Mouse (Mus musculus): ENCODE results near the gene Taar6. TPM values are rescaled to one million over a fixed set of nuclear protein-coding genes. Genes with fewer than 3 reads are reported as not detected.

Taar6 gene
- polyA plus RNA-seq (2016; fragmentation: Nextera tagmentation; extraction: Ambion mirVana) = not detected in 2 replicates

DNA sequence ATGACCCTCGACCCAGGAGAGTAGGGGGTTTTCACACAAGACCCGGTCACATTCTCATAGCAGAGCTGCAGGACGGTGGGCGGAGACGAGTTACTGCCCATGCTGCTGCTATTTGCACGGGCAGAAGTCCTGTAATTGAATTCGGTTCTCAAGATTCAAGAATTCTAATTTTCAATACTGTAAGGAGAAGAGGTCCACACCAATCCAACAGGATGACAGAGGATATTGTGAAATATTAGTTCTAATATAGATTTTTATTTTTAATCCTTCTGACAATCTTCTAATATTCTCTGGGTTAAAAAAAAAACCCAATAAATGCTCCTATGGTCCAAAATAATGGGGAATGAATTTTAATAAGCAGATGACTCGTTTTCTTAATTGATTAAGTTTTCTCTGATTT lies at the start of gene Taar6:
Taar6 (minus strand) TSS at position 101 of the 400 bp plus-strand sequence.
- no peaks in the 10 kb centered on the region for H3K9me3 ChIP-seq
- WGBS = 86% methylated on average over 8 of the region's 8 CpGs

DNA sequence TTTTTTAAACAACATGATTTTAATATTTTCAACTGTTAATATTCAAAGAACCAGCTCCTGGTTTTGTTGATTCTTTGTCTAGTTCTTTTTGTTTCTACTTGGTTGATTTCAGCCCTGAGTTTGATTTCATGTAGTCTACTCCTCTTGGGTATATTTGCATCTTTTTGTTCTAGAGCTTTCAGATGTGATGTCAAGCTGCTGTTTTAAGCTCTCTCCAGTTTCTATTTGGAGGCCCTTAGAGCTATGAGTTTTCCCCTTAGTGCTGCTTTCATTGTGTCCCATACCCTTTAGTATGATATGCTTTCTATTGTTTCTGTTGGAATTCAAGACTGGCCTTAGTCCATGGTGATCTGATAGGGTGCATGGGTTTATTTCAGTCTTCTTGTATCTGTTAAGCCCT lies 45.9 kb upstream of the Taar6 start:
- no peak for ATAC-seq (ENCODE audit: low FRiP score)
- no peak overlapping the region for H3K9ac ChIP-seq
- no peak overlapping the region for H3K4me3 ChIP-seq (replicated peaks)
- no peaks in the 10 kb centered on the region for H3K36me3 ChIP-seq (replicated peaks)
- no peak overlapping the region for H3K27ac ChIP-seq
- H3K27me3 ChIP-seq = no peaks in the 10 kb centered on the region
- H3K4me1 ChIP-seq = no peaks in the 10 kb centered on the region
- H3K9me3 ChIP-seq = no peaks in the 10 kb centered on the region
- H3K4me2 ChIP-seq = no peak overlapping the region

More for the DNA sequence above, at the start of gene Taar6:
- Histone ChIP-seq H3K36me3 (replicated peaks) (no peaks in the 10 kb centered on the region), H3K4me2 (no peak within 1 kb of the TSS), H3K4me3 (replicated peaks) (no peak within 1 kb of the TSS), H3K9ac (no peak within 1 kb of the TSS), H3K4me1 (no peaks in the 10 kb centered on the region), H3K27ac (no peak within 1 kb of the TSS), H3K27me3 (no peaks in the 10 kb centered on the region)
- no peak for ATAC-seq (ENCODE audit: low FRiP score)

DNA sequence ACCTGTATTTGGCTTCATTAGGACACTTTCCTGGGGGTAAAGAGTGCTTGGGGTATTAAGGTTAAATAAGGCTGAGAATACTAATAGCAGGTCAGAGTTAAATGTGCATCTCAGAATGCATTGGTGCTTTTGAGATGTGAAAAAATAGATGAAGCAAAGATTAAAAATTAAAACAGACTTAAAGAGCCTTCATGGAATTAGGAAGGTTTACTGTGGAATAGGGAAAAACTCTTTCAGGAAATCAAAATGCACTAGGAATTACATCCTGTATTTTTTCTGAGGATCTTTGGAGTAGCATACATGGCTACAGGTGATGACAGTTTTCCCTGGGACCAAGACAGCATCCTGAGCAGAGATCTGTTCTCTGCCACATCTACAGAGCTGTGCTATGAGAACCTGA lies 41.5 kb upstream of the Taar6 start, which contains the start of gene Taar7d:
Taar7d (plus strand) TSS at position 301 of the 400 bp plus-strand sequence.
- Histone ChIP-seq H3K4me3 (replicated peaks) (no peak within 1 kb of the TSS), H3K9me3 (no peaks in the 10 kb centered on the region), H3K27me3 (no peaks in the 10 kb centered on the region), H3K9ac (no peak within 1 kb of the TSS), H3K36me3 (replicated peaks) (no peaks in the 10 kb centered on the region), H3K4me1 (no peaks in the 10 kb centered on the region), H3K27ac (no peak within 1 kb of the TSS), H3K4me2 (no peak within 1 kb of the TSS)
- no peak for ATAC-seq (ENCODE audit: low FRiP score)

DNA sequence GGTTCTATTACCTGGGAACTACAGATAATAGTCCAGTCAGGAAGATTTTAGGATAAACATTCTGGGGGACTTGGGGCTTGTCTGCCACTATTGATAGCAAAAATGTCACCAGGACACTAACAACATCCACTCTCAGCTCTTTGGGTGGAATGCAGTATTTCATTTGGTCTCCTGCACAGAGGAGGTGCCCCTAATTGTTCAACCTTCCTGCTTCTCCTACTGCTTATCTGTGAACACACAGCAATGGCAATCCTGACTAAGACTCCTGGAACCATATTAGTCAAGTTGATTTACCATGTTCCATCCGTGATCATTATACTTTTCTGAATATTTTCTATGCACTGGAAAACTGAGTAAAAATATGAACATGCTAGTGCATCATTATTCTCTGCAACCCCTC lies 22.7 kb upstream of the Taar6 start:
- no peak overlapping the region for H3K27ac ChIP-seq
- no peak overlapping the region for H3K4me3 ChIP-seq (replicated peaks)
- H3K9ac ChIP-seq = no peak overlapping the region
- 89% methylated on average over 1 of the region's 1 CpGs for WGBS
- no peaks in the 10 kb centered on the region for H3K27me3 ChIP-seq
- no peak overlapping the region for H3K4me2 ChIP-seq
- no peaks in the 10 kb centered on the region for H3K9me3 ChIP-seq
- ATAC-seq (ENCODE audit: low FRiP score) = no peak
- H3K36me3 ChIP-seq (replicated peaks) = no peaks in the 10 kb centered on the region
- no peaks in the 10 kb centered on the region for H3K4me1 ChIP-seq

DNA sequence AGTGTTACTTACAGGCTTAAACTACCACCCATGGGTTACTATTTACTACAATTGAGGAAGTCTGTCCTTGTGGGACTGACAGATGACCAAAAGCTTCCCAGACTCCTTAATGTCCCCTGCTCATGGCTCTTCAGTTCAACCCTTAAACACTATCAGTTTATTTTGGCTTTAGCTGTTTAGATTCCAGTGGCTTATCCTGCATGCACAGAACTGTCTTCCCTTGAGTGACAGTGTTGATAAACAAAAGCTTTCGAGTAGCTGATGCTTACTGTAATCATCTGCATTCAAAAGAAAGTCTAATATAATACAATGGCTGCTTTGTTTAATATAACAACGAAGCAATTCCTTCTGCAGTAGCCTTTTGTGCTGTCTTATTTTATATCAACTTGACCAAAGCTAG lies 21.6 kb upstream of the Taar6 start:
- no peak overlapping the region for H3K4me3 ChIP-seq (replicated peaks)
- H3K36me3 ChIP-seq (replicated peaks) = no peaks in the 10 kb centered on the region
- H3K4me2 ChIP-seq = no peak overlapping the region
- no peaks in the 10 kb centered on the region for H3K4me1 ChIP-seq
- no peak overlapping the region for H3K27ac ChIP-seq
- no peaks in the 10 kb centered on the region for H3K27me3 ChIP-seq
- ATAC-seq (ENCODE audit: low FRiP score) = no peak
- H3K9ac ChIP-seq = no peak overlapping the region
- 53% methylated on average over 2 of the region's 2 CpGs for WGBS
- H3K9me3 ChIP-seq = no peaks in the 10 kb centered on the region

DNA sequence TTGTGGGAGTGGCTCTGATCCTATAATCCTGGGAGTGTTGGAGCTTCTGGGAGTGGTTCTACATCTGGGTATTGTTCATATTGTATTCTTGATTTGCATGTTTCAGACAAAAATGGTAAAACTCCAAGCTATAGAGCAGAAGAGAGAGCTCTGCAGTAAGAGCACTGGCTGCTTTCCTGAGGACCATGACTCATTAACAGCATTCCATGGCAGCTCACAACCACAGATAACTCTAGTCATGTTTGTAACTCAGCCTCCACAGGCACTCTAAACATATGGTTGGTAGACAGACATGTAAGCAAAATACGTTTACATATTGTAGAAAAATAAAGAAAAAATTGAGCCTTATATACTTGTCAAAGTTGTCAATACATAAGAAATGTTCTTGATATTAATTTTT lies 21.0 kb upstream of the Taar6 start:
- WGBS = 83% methylated on average over 1 of the region's 1 CpGs
- Histone ChIP-seq H3K9me3 (no peaks in the 10 kb centered on the region), H3K36me3 (replicated peaks) (no peaks in the 10 kb centered on the region), H3K4me2 (no peak overlapping the region), H3K27ac (no peak overlapping the region), H3K4me1 (no peaks in the 10 kb centered on the region), H3K9ac (no peak overlapping the region), H3K4me3 (replicated peaks) (no peak overlapping the region), H3K27me3 (no peaks in the 10 kb centered on the region)
- ATAC-seq (ENCODE audit: low FRiP score) = no peak

DNA sequence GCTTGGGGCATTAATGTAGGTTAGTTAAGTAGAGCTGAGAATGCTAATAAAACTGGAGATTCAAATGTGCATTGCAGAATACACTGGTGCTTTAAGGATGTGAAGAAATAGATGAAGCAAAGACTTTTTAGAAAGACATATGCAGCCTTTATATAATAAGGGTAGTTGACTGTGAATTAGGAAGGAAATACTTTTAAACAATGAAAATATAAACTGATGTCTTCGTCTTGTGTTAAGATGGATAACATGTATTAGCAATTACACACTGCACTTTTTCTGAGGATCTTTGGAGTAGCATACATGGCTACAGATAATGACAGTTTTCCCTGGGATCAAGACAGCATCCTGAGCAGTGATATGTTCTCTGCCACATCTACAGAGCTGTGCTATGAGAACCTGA lies 14.2 kb upstream of the Taar6 start, which contains the start of gene Taar7b:
Taar7b (plus strand) TSS at position 301 of the 400 bp plus-strand sequence.
- no peak for ATAC-seq (ENCODE audit: low FRiP score)
- 89% methylated on average over 1 of the region's 1 CpGs for WGBS
- Histone ChIP-seq H3K4me2 (no peak within 1 kb of the TSS), H3K9ac (no peak within 1 kb of the TSS), H3K9me3 (no peaks in the 10 kb centered on the region), H3K4me1 (no peaks in the 10 kb centered on the region), H3K4me3 (replicated peaks) (no peak within 1 kb of the TSS), H3K27me3 (no peaks in the 10 kb centered on the region), H3K27ac (no peak within 1 kb of the TSS), H3K36me3 (replicated peaks) (no peaks in the 10 kb centered on the region)

DNA sequence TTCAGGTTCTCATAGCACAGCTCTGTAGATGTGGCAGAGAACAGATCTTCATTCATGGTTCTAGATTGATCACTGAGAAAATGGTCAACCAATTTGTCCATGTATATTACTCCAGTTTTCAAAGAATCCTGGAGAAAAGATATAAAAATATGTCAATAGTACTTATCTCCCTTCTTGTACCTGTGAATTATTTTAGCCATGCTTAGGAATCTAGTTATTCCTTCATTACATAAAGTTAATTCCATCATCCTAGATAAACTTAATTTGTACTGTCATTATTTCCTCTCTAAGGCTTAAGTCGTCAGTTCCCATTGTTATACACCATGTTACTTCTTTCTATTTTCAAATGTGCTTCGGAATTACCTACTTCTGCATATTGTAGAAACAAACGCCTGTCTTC lies 7.9 kb upstream of the Taar6 start, which contains the start of gene Taar7a:
Taar7a (minus strand) TSS at position 101 of the 400 bp plus-strand sequence.
- no peaks in the 10 kb centered on the region for H3K36me3 ChIP-seq (replicated peaks)
- H3K4me3 ChIP-seq (replicated peaks) = no peak within 1 kb of the TSS
- 88% methylated on average over 3 of the region's 3 CpGs for WGBS
- H3K4me1 ChIP-seq = no peaks in the 10 kb centered on the region
- H3K9ac ChIP-seq = no peak within 1 kb of the TSS
- no peak for ATAC-seq (ENCODE audit: low FRiP score)
- H3K9me3 ChIP-seq = no peaks in the 10 kb centered on the region
- no peak within 1 kb of the TSS for H3K27ac ChIP-seq
- H3K4me2 ChIP-seq = no peak within 1 kb of the TSS
- no peaks in the 10 kb centered on the region for H3K27me3 ChIP-seq

DNA sequence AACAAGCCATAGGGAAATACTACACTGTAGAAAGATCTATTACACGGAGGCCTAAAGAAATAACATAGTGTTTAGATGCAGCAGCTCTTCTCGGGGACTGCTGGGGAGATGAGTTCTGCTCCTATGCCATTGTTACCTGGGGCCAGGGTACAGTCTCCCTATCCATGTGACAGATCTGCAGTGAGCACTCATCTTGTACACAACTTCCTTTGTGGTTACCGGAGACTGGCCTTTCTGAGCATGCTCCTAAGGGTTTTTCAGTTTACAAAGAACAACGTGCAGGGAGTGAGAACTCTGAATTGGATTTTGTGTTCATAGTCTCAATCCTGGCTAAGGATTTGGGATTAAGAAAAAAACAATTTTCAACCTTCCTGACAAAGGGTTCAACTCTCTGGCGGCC lies 973 bp upstream of the Taar6 start:
- H3K4me1 ChIP-seq = no peaks in the 10 kb centered on the region
- 78% methylated on average over 5 of the region's 5 CpGs for WGBS
- H3K36me3 ChIP-seq (replicated peaks) = no peaks in the 10 kb centered on the region
- no peaks in the 10 kb centered on the region for H3K27me3 ChIP-seq
- H3K4me2 ChIP-seq = no peak overlapping the region
- H3K9ac ChIP-seq = no peak overlapping the region
- no peaks in the 10 kb centered on the region for H3K9me3 ChIP-seq
- no peak overlapping the region for H3K4me3 ChIP-seq (replicated peaks)
- ATAC-seq (ENCODE audit: low FRiP score) = no peak
- no peak overlapping the region for H3K27ac ChIP-seq

DNA sequence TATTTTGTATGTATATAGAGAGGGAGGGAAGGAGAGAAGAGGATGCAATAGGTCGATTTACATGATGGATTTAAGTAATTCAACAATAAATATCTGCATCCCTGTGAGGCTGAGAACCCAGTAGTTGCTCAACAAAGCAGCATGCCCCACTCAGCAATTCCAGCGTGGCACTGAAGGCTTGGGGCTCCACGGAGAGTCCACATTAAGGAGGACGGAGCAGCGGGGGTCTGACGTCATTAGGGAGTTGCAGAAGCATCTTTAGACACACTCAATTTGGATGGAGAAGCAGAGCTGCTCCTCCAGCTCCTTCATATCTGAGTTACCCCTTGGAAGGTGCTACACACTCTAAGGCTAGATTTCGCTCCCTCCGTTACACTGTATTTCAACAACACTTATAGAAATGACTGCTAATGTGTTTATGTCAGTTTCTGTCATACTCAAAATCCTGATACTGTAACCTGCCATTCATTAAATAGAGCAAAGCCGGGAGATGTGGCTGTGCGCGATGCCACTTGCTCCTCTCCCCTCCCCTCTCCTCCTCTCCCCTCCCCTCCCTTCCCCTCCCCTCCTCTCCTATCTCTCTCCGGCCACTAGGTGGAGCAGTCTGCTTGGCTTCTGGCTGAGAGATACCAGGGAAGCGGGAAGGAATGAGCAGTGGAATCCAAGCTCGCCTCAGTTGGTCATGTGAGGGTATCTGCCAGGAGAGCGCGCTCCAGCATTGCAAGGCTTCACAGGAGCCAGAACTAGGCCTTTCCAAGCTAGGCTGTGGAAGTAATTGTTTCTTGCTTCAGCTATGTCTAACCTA lies 6.3 kb downstream of the Taar6 start:
- H3K36me3 ChIP-seq (replicated peaks) = no peaks in the 10 kb centered on the region
- peak; percentile 89 for ATAC-seq (ENCODE audit: low FRiP score)
- H3K4me3 ChIP-seq (replicated peaks) = no peak overlapping the region
- no peak overlapping the region for H3K4me2 ChIP-seq
- H3K9ac ChIP-seq = no peak overlapping the region
- H3K9me3 ChIP-seq = no peaks in the 10 kb centered on the region
- H3K27ac ChIP-seq = no peak overlapping the region
- no peaks in the 10 kb centered on the region for H3K4me1 ChIP-seq
- no peaks in the 10 kb centered on the region for H3K27me3 ChIP-seq
- 40% methylated on average over 16 of the region's 16 CpGs for WGBS

DNA sequence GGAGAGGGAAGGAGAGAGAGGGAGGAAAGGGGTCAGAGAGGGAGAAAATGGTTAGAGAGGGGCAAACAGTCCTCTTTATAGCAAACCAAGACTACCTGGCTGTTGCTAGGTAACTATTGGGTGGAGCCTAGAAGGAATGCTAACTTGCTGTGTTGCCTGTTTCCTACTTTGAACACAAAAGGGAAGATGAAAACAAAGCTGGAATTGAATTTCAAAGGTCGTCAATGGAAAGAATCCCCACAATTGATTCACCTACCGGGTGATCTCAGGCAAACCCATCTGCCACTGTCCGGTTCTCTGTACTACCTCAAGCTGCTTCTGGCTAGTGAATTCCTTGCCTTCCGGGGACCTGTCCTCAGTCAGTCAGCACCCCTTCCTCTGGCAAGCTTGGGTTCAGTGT lies 7.5 kb downstream of the Taar6 start:
- no peaks in the 10 kb centered on the region for H3K9me3 ChIP-seq
- H3K27me3 ChIP-seq = no peaks in the 10 kb centered on the region
- no peak overlapping the region for H3K4me3 ChIP-seq (replicated peaks)
- WGBS = 36% methylated on average over 4 of the region's 4 CpGs
- no peaks in the 10 kb centered on the region for H3K4me1 ChIP-seq
- no peaks in the 10 kb centered on the region for H3K36me3 ChIP-seq (replicated peaks)
- no peak overlapping the region for H3K27ac ChIP-seq
- ATAC-seq (ENCODE audit: low FRiP score) = no peak
- no peak overlapping the region for H3K4me2 ChIP-seq
- H3K9ac ChIP-seq = no peak overlapping the region

DNA sequence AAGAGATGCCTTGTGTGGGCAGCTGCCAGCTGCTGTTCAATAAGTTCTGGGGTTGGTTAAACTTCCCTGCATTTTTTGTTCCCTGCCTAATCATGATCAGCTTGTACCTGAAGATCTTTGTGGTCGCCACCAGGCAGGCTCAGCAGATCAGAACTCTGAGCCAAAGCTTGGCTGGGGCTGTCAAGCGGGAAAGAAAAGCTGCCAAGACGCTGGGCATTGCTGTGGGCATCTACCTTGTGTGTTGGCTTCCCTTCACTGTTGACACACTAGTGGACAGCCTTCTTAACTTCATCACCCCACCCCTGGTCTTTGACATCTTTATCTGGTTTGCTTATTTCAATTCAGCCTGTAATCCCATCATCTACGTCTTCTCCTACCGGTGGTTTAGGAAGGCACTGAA lies 14.2 kb downstream of the Taar6 start:
- Histone ChIP-seq H3K4me3 (replicated peaks) (no peak overlapping the region), H3K36me3 (replicated peaks) (no peaks in the 10 kb centered on the region), H3K9me3 (no peaks in the 10 kb centered on the region), H3K27me3 (no peaks in the 10 kb centered on the region), H3K4me2 (no peak overlapping the region), H3K4me1 (no peaks in the 10 kb centered on the region), H3K9ac (no peak overlapping the region), H3K27ac (no peak overlapping the region)
- ATAC-seq (ENCODE audit: low FRiP score) = no peak
- WGBS = 86% methylated on average over 5 of the region's 5 CpGs

DNA sequence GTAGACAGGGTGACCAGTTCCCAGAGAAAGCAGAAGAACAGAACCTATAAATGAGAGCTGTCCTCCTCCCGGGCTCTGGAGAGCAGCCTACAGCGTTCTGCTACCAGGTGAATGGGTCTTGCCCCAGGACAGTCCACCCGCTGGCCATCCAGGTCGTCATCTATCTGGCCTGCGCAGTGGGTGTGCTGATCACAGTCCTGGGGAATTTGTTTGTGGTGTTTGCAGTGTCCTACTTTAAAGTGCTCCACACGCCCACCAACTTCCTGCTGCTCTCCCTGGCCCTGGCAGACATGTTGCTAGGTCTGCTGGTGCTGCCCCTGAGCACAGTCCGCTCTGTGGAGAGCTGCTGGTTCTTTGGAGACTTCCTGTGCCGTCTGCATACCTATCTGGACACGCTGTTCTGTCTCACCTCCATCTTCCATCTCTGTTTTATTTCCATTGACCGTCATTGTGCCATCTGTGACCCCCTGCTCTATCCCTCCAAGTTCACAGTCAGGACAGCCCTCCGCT lies 14.7 kb downstream of the Taar6 start, which contains the start of gene Taar5:
Taar5 (plus strand) TSS at position 51 of the 510 bp plus-strand sequence.
- 89% methylated on average over 11 of the region's 11 CpGs for WGBS
- Histone ChIP-seq H3K9me3 (no peaks in the 10 kb centered on the region), H3K27me3 (no peaks in the 10 kb centered on the region), H3K4me3 (replicated peaks) (no peak within 1 kb of the TSS), H3K36me3 (replicated peaks) (no peaks in the 10 kb centered on the region), H3K9ac (no peak within 1 kb of the TSS), H3K4me2 (no peak within 1 kb of the TSS), H3K27ac (no peak within 1 kb of the TSS), H3K4me1 (no peaks in the 10 kb centered on the region)
- ATAC-seq (ENCODE audit: low FRiP score) = no peak

All from forebrain, embryonic 12.5 days (tissue).